8 mouse cellular contexts compared by ENCODE assay signal in the genomic region with DNA sequence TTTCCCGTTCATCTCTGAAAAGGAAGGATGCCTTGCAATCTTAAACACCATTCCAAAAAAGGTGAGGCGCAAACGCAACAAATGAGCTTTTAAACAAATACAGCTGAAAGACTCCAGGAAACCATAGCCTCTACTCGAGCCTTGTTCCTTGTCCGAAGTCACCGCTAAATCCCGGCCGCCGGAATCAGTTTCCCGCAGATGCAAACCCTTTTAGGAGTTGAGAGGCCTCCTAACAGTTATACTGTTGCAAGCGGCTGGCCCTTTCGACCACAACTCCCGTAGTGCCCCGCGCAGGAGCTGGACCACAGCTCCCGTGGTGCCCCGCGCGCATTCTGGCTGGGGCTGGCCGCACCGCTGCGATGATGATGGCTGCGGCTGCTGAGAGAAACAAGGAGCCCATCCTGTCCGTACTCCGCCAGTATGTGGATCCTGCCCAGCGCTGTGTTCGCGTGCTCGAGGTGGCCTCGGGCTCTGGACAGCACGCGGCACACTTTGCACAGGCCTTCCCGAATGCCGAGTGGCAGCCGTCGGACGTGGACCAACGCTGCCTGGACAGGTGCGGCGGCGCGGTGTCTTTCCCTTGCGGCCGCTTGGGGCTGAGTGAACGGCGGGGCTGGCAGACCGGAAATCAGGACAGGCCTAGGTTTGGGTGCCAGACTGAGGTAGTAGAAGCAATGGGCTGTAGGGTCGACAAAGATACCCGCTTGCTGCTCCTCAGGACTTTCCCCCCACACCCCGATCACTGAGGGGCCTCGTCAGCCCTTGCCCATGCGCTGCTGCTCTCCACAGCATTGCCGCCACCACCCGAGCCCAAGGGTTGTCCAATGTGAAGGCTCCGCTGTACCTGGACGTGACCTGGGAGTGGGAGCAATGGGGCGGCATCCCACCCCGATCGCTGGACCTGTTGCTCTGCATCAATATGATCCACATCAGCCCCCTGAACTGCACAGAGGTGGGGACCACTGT. TPM values are rescaled to one million over a fixed set of nuclear protein-coding genes. Genes with fewer than 3 reads are reported as not detected.
A peak's percentile ranks its signal among the peaks of the same experiment; 100 is the strongest.
DNase-seq lines count a peak whose midpoint lies in the region; ATAC-seq and TF ChIP-seq lines count a peak whose summit lies in the region.

No protein-coding gene starts in this region.

- peak; percentile 86 for DNase-seq in cerebellum, adult 11 months
- peak; percentile 93 for DNase-seq in forebrain, embryonic 14.5 days (ENCODE audit: low spot score)
- peak; percentile 88 to 91 for DNase-seq in heart, postnatal 14 days
- DNase-seq in layer of hippocampus, adult 11-12 months (ENCODE audit: low spot score): peak; percentile 90
- DNase-seq in liver, postnatal 0 days: peak; percentile 90
- peak; percentile 82 for DNase-seq in telencephalon, adult 2 months (ENCODE audit: low read depth, low spot score)

- H3K27ac ChIP-seq in ES-Bruce4 (ENCODE audit: insufficient read depth, low read length): peak overlapping the region; percentile 54; the same call in 1 of the 2 replicates
- H3K27ac ChIP-seq in forebrain, embryonic 14.5 days (ENCODE audit: low read depth, low read length): peak overlapping the region; percentile 94
- H3K27ac ChIP-seq in liver, postnatal 0 days (ENCODE audit: low read depth): peak overlapping the region; percentile 88
- H3K27ac ChIP-seq in neural tube, embryonic 13.5 days (replicated peaks): peak overlapping the region; percentile 92

- peak overlapping the region; percentile 49 for H3K9ac ChIP-seq in ES-Bruce4 (ENCODE audit: low read depth, poor library complexity, severe bottlenecking)
- H3K9ac ChIP-seq in forebrain, embryonic 14.5 days (ENCODE audit: low read length): peak overlapping the region; percentile 80
- peak overlapping the region; percentile 64 for H3K9ac ChIP-seq in liver, postnatal 0 days (replicated peaks)
- peak overlapping the region; percentile 92 for H3K9ac ChIP-seq in neural tube, embryonic 13.5 days

- no peaks in the 10 kb centered on the region for H3K36me3 ChIP-seq in ES-Bruce4 (ENCODE audit: control insufficient read depth, insufficient read depth, low read length, poor library complexity, severe bottlenecking)
- H3K36me3 ChIP-seq in forebrain, embryonic 14.5 days (ENCODE audit: control insufficient read depth, insufficient read depth, low read length): peaks cover 17% of the 10 kb centered on the region
- peaks cover 10% of the 10 kb centered on the region for H3K36me3 ChIP-seq in liver, postnatal 0 days (replicated peaks; ENCODE audit: insufficient read depth, low read length)
- H3K36me3 ChIP-seq in neural tube, embryonic 13.5 days: peaks cover 23% of the 10 kb centered on the region

- H3K4me3 ChIP-seq in ES-Bruce4 (ENCODE audit: low read depth, low read length): peak overlapping the region; percentile 89
- H3K4me3 ChIP-seq in forebrain, embryonic 14.5 days (ENCODE audit: low read depth, low read length): peak overlapping the region; percentile 77
- H3K4me3 ChIP-seq in liver, postnatal 0 days (ENCODE audit: low read depth, low read length): peak overlapping the region; percentile 69
- peak overlapping the region; percentile 79 for H3K4me3 ChIP-seq in neural tube, embryonic 13.5 days

- no peaks in the 10 kb centered on the region for H3K9me3 ChIP-seq in ES-Bruce4 (replicated peaks; ENCODE audit: control insufficient read depth, insufficient read depth, low read length, poor library complexity, severe bottlenecking)
- H3K9me3 ChIP-seq in forebrain, embryonic 14.5 days (replicated peaks; ENCODE audit: control insufficient read depth, low read length): no peaks in the 10 kb centered on the region
- H3K9me3 ChIP-seq in liver, postnatal 0 days (ENCODE audit: low read length): no peaks in the 10 kb centered on the region
- H3K9me3 ChIP-seq in neural tube, embryonic 13.5 days: no peaks in the 10 kb centered on the region

- no peak for TF ChIP-seq CTCF in ES-Bruce4 (IDR thresholded peaks at IDR 0.05; ENCODE audit: low read depth, low read length)
- TF ChIP-seq CTCF in liver, postnatal 0 days (IDR thresholded peaks at IDR 0.05; ENCODE audit: low read depth): no peak

- TF ChIP-seq POLR2A in ES-Bruce4 (IDR thresholded peaks at IDR 0.05; ENCODE audit: insufficient read depth, low read length): peak; percentile 90

- ATAC-seq in forebrain, embryonic 14.5 days: peak; percentile 96
- peak; percentile 89 for ATAC-seq in liver, postnatal 0 days
- peak; percentile 93 for ATAC-seq in neural tube, embryonic 13.5 days (ENCODE audit: low read depth)

- under 1% methylated on average over 59 of the region's 59 CpGs for WGBS in forebrain, embryonic 14.5 days
- 1% methylated on average over 59 of the region's 59 CpGs for WGBS in liver, postnatal 0 days (ENCODE audit: insufficient replicate concordance)
- WGBS in neural tube, embryonic 13.5 days: under 1% methylated on average over 59 of the region's 59 CpGs

- H3K4me2 ChIP-seq in forebrain, embryonic 14.5 days (ENCODE audit: low read length): peak overlapping the region; percentile 88
- peak overlapping the region; percentile 85 for H3K4me2 ChIP-seq in liver, postnatal 0 days (ENCODE audit: low read depth, low read length)
- peak overlapping the region; percentile 94 for H3K4me2 ChIP-seq in neural tube, embryonic 13.5 days

- no peaks in the 10 kb centered on the region for H3K27me3 ChIP-seq in ES-Bruce4 (ENCODE audit: control insufficient read depth, insufficient read depth, low read length, poor library complexity, severe bottlenecking)
- no peaks in the 10 kb centered on the region for H3K27me3 ChIP-seq in forebrain, embryonic 14.5 days (replicated peaks; ENCODE audit: control insufficient read depth, insufficient read depth, low read length)
- H3K27me3 ChIP-seq in liver, postnatal 0 days (ENCODE audit: insufficient read depth, low read length): no peaks in the 10 kb centered on the region
- no peaks in the 10 kb centered on the region for H3K27me3 ChIP-seq in neural tube, embryonic 13.5 days

- peaks cover 3% of the 10 kb centered on the region for H3K4me1 ChIP-seq in ES-Bruce4 (ENCODE audit: control insufficient read depth, insufficient read depth, low read length)
- peaks cover 13% of the 10 kb centered on the region for H3K4me1 ChIP-seq in forebrain, embryonic 14.5 days (ENCODE audit: control insufficient read depth, insufficient read depth, low read length)
- peaks cover 26% of the 10 kb centered on the region for H3K4me1 ChIP-seq in liver, postnatal 0 days (ENCODE audit: insufficient read depth)
- H3K4me1 ChIP-seq in neural tube, embryonic 13.5 days (replicated peaks): peaks cover 28% of the 10 kb centered on the region

- intact Hi-C loops in heart, postnatal 14 days (cut with DNase I): no loop called here

- TF ChIP-seq EP300 in ES-Bruce4 (IDR thresholded peaks at IDR 0.05; ENCODE audit: insufficient read depth, low read depth, low read length): no peak
- TF ChIP-seq EP300 in liver, postnatal 0 days (IDR thresholded peaks at IDR 0.05; ENCODE audit: low read depth): no peak

RNA-seq across cellular contexts. Expression of a gene that starts 0.6 kb away (rescaled TPM):
- 27.9 and 32.6 TPM in 2 replicates for polyA plus RNA-seq in ES-Bruce4 (2011; ENCODE audit: insufficient read depth, insufficient read length, low read depth, missing spikeins)
- 60.5 and 66.0 TPM in 2 replicates for polyA plus RNA-seq in forebrain, embryonic 14.5 days (2014; fragmentation: Nextera tagmentation; extraction: Ambion mirVana)
- total RNA-seq in heart, postnatal 14 days (2021): 10 to 100 TPM; 11.3 to 13.2 TPM
- 64.8 and 72.5 TPM in 2 replicates for polyA plus RNA-seq in liver, postnatal 0 days (2015; fragmentation: Nextera tagmentation; extraction: Ambion mirVana)
- polyA plus RNA-seq in neural tube, embryonic 13.5 days (2015; fragmentation: Nextera tagmentation; extraction: Ambion mirVana): 56.8 and 65.5 TPM in 2 replicates

RNA-seq across cellular contexts. Expression of a gene that starts 5.2 kb away (rescaled TPM):
- 0.37 and 0.69 TPM in 2 replicates for polyA plus RNA-seq in ES-Bruce4 (2011; ENCODE audit: insufficient read depth, insufficient read length, low read depth, missing spikeins)
- 0.36 and 0.47 TPM in 2 replicates for polyA plus RNA-seq in forebrain, embryonic 14.5 days (2014; fragmentation: Nextera tagmentation; extraction: Ambion mirVana)
- total RNA-seq in heart, postnatal 14 days (2021): under 1 TPM; 0.91 to 1.00 TPM
- polyA plus RNA-seq in liver, postnatal 0 days (2015; fragmentation: Nextera tagmentation; extraction: Ambion mirVana): 0.33 and 0.54 TPM in 2 replicates
- polyA plus RNA-seq in neural tube, embryonic 13.5 days (2015; fragmentation: Nextera tagmentation; extraction: Ambion mirVana): 0.53 and 0.79 TPM in 2 replicates

RNA-seq across cellular contexts. Expression of a gene that starts 6.9 kb away (rescaled TPM):
- 6.1 and 8.3 TPM in 2 replicates for polyA plus RNA-seq in ES-Bruce4 (2011; ENCODE audit: insufficient read depth, insufficient read length, low read depth, missing spikeins)
- polyA plus RNA-seq in forebrain, embryonic 14.5 days (2014; fragmentation: Nextera tagmentation; extraction: Ambion mirVana): 15.9 and 17.0 TPM in 2 replicates
- 100 to 1,000 TPM; 226 to 230 TPM for total RNA-seq in heart, postnatal 14 days (2021)
- polyA plus RNA-seq in liver, postnatal 0 days (2015; fragmentation: Nextera tagmentation; extraction: Ambion mirVana): 127 and 143 TPM in 2 replicates
- polyA plus RNA-seq in neural tube, embryonic 13.5 days (2015; fragmentation: Nextera tagmentation; extraction: Ambion mirVana): 10.8 and 14.2 TPM in 2 replicates

RNA-seq across cellular contexts. Expression of a gene that starts 14.2 kb away (rescaled TPM):
- 10.5 and 11.6 TPM in 2 replicates for polyA plus RNA-seq in ES-Bruce4 (2011; ENCODE audit: insufficient read depth, insufficient read length, low read depth, missing spikeins)
- polyA plus RNA-seq in forebrain, embryonic 14.5 days (2014; fragmentation: Nextera tagmentation; extraction: Ambion mirVana): 11.6 and 12.2 TPM in 2 replicates
- total RNA-seq in heart, postnatal 14 days (2021): 1 to 10 TPM; 5.2 to 5.7 TPM
- polyA plus RNA-seq in liver, postnatal 0 days (2015; fragmentation: Nextera tagmentation; extraction: Ambion mirVana): 2.7 and 3.4 TPM in 2 replicates
- polyA plus RNA-seq in neural tube, embryonic 13.5 days (2015; fragmentation: Nextera tagmentation; extraction: Ambion mirVana): 14.1 and 15.6 TPM in 2 replicates

RNA-seq across cellular contexts. Expression of a gene that starts 30.8 kb away (rescaled TPM):
- polyA plus RNA-seq in ES-Bruce4 (2011; ENCODE audit: insufficient read depth, insufficient read length, low read depth, missing spikeins): 23.6 and 29.8 TPM in 2 replicates
- polyA plus RNA-seq in forebrain, embryonic 14.5 days (2014; fragmentation: Nextera tagmentation; extraction: Ambion mirVana): 9.6 and 11.3 TPM in 2 replicates
- total RNA-seq in heart, postnatal 14 days (2021): 100 to 1,000 TPM; 103 to 105 TPM
- polyA plus RNA-seq in liver, postnatal 0 days (2015; fragmentation: Nextera tagmentation; extraction: Ambion mirVana): 9.8 and 10.4 TPM in 2 replicates
- 15.4 and 18.3 TPM in 2 replicates for polyA plus RNA-seq in neural tube, embryonic 13.5 days (2015; fragmentation: Nextera tagmentation; extraction: Ambion mirVana)

Comparison
In these comparisons a context has a peak if more than half of its experiments do, and no peak if none do; other contexts are left out.
1. Peak in every context shown above with its lines: DNase-seq, ATAC-seq, H3K4me3 ChIP-seq and H3K27ac ChIP-seq.